Mouse (Mus musculus) forelimb bud, embryonic 11.5 days (tissue): Measurements from ENCODE around the gene Crb1.
"Not testable (repeated sequence)": the region's sequence is repeated elsewhere in the genome, so short reads cannot be mapped to it uniquely, and the experiment has no call there.

Experiments used
- DNase-seq: peaks from one replicate; pipeline ENCODE4 v3.0.0-alpha.2; 2012; ENCODE audit warnings: low read depth, low spot score

Crb1 gene

GRCm38 (mm10) chr1:139376638-139377286 lies at the start of gene Crb1:
Crb1 (minus strand) TSS chr1:139377100.
- peak; percentile 8 for DNase-seq

DNA sequence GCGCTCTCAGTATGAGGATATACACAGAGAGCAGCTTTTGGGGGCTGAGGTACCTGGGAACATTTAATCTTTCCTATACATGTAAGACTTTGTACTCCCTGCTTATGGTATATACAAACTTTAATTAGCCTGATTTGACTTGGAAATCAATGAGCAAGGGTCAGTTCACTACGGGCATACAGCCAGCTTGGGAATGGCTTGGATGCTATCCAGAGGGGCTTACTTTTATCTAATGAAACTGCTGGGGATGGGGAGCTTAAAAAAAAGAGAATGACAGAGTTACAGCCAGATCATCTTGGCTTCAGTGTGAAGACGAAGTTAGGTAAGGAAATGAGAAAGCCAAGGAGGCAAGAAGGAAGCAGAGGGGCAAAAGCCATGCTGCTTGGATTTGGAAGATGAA lies 48.1 kb upstream of the Crb1 start:
- DNase-seq = no peak

GRCm38 (mm10) chr1:139423931-139424330 lies 47.0 kb upstream of the Crb1 start:
- DNase-seq = no peak

- DNase-seq = peak; percentile 10
Measured at GRCm38 (mm10) chr1:139422941-139423340, 46.0 kb upstream of the Crb1 start.

- DNase-seq = peak; percentile 92
Measured at GRCm38 (mm10) chr1:139421875-139422791, 45.2 kb upstream of the Crb1 start, which contains the start of gene Zbtb41. Zbtb41 (plus strand) TSS chr1:139422288.

- no peak for DNase-seq
Measured at GRCm38 (mm10) chr1:139421521-139421874, 44.6 kb upstream of the Crb1 start.

- DNase-seq = no peak
Measured at GRCm38 (mm10) chr1:139413465-139413864, 36.6 kb upstream of the Crb1 start.

DNA sequence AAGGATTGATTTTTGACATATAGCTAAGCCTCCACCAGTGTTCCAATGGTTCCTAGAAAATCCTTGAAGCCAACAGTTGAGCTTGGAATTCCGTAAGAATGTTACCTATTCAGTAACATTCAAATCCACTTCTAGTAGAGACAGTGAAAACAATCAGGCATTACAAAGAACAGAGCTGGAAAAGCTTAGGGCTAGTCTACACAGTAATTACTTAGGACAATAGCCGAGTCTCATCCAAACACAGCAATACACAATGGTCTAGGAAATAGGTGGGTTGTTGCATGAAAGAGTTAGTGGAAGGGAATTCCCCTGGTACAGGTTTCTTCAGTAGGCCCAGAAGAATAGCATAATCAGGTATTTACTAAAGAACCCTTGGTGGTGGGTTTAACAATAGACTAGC lies 35.5 kb upstream of the Crb1 start:
- DNase-seq = not testable (repeated sequence)

- no peak for DNase-seq
Measured at GRCm38 (mm10) chr1:139407701-139408100, 30.8 kb upstream of the Crb1 start.

- DNase-seq = no peak
Measured at GRCm38 (mm10) chr1:139405766-139406165, 28.9 kb upstream of the Crb1 start.

DNA sequence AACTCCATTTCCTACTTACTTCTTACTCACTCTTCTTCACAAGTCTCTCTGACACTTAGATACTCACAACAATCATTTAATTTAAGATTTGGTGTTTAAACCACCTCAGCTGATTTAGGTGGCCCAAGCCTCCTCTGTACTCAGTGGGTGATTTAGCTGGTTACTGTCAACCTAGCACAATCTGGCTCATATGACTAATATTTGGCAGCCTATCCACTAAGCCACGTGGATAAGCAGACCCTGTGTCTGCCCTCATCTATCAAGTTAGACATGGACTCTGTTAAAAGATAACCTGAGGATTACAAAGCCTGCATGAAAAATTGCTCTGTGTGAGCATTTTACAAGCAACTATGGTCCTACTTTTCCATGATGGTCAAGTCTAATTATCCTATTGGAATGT lies 19.7 kb upstream of the Crb1 start:
- no peak for DNase-seq

DNA sequence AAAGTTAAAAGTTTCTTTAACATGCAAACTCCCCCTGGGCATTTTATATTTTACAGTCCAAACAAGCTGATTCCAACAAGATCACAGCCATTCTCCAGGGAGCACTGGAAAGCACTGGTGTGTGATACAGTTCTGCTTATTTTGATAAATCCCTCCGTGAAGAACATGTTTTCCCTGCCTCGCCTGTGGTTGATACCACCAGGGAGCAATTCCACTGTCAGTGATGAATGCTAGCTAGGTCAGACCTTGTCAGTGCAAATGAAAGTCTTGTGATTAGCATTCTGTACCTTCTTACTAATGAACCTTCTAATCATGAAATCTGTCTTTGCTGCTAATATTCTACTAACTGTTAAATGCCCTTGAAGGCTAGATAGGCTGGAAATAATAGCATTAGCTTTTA lies 14.8 kb upstream of the Crb1 start:
- DNase-seq = no peak

GRCm38 (mm10) chr1:139379621-139379984 lies 2.7 kb upstream of the Crb1 start:
- no peak for DNase-seq

DNA sequence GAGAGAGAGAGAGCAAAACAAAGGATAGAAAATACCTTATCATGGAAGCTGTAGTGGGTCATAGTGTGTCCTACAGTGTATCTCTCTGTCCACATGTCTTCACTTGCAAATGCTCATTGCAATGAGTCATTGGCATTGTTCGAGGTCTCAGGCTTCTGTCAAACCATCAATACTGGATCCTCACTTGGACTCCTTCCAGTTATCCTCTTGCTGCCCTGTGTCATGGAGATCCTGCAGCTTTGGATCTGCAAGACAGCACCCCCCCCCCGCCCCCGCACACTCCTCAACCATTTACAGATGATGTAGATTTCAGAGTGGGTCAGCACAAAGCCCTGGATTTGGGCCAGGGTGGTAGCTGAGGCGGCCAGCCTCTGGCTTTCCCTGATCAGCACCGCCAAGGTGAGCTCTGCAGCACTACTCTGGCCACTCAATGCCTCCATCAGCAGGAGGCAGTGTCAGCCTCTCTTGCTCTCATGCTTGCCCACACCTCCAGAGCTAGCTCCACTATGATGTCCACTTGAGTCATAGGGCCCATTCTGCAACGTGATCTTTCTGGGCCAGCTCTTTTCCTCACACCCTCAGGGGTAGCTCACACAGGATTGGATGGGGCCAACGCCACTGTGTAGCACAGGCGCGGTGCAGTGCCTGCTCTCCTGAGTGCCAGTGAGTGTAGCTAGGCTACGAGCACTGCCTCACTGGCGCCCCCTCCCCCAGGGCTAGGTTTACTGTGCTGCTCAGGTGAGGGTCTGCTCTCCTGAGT lies 2.1 kb upstream of the Crb1 start:
- DNase-seq = no peak

GRCm38 (mm10) chr1:139375900-139376299 lies 1.0 kb downstream of the Crb1 start:
- no peak for DNase-seq

DNA sequence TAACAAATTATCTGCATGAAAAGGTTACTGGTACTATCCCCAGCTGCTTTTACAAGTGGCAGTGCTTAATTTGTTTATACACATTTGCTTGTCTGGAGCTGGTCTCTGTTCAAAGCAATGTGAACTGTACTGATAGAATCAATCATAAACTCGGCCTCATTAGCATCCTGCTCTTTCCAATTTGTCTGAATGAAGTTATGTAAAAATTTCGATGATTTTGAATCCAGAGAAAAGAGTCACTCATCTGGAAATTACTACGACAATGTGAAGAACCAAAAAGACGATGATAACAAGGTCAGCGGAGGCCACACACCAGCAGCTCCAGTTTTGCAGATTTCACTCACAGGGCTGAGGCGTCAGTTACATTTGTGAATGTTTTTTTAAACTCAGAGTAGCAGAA lies 5.6 kb downstream of the Crb1 start:
- no peak for DNase-seq

DNA sequence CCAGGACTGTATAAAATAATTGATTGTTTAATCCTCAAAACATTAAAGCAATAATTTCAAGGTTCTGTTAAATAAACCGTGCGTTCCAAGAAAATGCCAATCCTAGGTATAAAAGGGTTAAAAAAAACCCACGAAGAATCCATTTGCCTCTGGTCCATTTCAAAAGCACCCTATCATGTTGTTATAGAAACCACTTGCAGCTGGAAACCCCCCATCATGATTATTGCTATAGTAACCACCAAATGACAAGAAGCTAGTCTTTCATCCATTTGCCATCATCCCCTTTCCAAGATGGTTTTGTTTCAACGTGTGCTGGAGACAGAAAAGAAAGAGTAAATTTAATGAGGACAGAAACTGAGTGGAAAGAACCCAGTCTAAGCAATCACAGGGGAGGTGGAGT lies 28.3 kb downstream of the Crb1 start:
- DNase-seq = no peak

DNA sequence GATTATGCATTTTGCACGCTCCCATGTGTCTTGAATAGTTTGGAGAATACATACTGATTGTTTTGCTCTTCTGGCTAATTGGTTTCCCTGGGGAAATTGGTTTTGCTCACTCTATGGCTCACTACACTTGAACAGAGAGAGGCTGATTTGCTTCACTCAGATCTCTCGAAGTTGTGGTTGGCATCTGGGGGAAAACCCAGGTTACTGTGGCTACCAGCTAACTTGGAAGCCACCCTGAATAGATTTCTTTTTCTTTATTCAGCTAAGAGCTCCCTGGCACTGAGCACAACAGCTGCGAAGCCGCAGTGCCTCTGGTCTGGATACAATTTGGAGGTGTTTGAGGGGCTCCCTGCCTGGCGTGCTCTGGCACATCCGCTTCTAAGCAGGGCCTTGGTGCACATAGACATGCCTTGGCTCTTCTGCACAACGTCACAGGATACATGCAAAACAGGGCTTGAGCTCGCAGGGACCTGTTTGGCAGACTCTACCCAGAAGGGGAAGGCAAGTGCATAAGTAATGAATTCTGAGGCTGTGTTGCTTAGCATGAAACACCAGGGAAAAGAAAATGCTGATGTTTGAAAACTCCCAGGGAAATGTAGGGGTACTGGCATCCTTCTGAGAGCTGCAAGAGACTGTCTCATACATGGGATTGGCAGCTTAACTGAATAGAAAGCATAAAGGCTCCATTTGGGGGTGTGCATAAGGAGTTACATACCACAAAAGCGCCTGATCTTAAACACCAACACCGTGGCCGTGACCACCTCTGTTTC lies 30.1 kb downstream of the Crb1 start:
- DNase-seq = no peak

DNA sequence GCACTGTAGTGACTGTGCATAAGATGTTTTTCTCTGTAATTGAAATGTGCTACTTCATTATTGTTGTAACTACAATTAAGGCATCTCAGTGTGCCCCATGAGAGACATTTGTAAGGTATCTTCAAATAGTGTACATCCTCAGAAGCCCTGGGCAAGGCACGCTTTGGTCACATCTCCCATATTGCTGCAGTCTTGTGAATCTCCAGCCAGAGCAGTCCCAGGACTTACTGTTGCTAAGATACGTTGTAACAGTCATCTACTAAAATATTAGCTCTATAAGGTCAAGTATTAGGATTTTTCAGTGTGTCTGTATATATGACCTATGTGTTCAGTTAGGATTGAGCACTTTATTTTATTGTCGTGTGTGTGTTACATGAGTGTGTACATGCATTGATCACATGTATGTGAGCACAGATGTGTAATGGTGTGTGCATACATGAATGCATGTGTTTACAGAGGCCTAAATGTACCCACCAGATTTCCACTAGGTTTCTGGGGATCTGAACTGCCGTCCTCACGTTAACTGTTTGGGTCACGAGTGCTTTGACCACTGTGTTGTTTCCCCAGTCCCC lies 30.8 kb downstream of the Crb1 start:
- DNase-seq = no peak

GRCm38 (mm10) chr1:139340178-139340859 lies 36.6 kb downstream of the Crb1 start:
- DNase-seq = peak; percentile 40

DNA sequence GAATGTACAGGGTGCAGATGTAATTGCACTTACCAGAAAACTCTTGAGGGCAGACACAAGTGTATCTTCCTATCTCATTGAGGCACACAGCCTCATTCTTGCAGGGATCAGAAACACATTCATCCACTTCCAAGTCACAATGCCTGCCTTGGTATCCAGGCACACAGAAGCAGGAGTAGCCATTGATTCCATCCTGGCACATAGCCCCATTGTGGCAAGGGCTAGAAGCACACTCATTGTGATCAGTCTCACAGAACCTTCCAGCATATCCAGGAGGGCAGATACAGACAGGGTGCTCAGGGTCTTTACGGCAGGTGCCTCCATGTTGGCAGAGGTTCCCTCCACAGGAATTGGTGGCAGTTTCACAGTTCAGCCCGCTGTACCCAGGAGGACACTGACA lies 39.9 kb downstream of the Crb1 start:
- DNase-seq = no peak
